Mouse (Mus musculus): ENCODE results near the gene Pmpcb. TPM values are rescaled to one million over a fixed set of nuclear protein-coding genes. Genes with fewer than 3 reads are reported as not detected.
A peak's percentile ranks its signal among the peaks of the same experiment; 100 is the strongest.

Gene Pmpcb
- polyA plus RNA-seq, 1 experiment, result 34.0 TPM

DNA sequence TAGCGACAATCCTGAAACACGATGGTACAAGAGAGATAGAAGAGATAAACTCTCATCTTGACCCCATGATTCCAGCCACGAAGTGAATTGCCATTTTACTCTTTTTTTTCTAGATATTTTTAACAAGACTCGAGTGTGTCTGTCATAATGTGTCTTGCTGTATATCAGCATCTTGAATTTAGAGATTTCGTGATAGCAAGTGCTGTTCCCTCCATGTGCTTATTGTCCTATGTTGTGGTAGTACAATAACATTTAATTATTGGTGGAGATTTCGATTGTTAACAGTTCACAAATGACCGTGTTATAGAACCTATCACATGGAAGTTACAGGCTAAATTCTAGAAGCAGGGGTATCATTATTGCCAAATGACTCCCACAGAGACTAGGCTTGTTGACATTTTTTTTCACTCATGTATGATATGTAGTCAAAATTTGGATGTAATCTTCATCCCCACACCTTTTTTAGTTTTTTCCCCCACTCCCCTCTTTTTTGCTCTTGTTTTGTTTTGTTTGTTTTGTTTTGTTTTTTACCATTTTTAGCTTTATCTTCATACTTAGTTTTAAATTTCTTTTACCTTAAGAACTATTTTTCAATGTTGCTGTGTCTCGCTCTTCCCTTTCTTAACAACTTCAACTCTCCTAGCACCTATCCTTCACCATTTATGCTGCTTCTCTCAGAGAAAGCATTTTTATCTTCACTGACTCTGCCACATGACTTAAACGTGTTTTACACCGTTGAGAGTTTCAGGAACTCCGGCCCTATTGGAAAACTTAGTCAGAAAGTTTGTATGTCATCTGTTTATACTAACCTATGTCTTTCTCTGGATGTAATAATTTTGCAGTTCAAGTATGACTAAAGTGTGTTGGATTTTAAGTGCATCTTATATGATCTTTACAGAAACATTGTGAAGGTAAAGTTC is 50.5 kb downstream of the Pmpcb start:
- Histone ChIP-seq H3K4me1 (replicated peaks; ENCODE audit: control insufficient read depth, insufficient read depth, low read length) (peaks cover 5% of the 10 kb centered on the region; the same call in 1 of the 2 replicates), H3K27me3 (ENCODE audit: control insufficient read depth, insufficient read depth, low read length) (no peaks in the 10 kb centered on the region), H3K27ac (ENCODE audit: control insufficient read depth, insufficient read depth, low read length) (no peak overlapping the region), H3K36me3 (ENCODE audit: control insufficient read depth, insufficient read depth, low read length) (peaks cover 4% of the 10 kb centered on the region), H3K4me3 (ENCODE audit: control insufficient read depth, insufficient read depth, low read length) (peak overlapping the region; percentile 86)
- 36% methylated on average over 11 of the region's 11 CpGs for WGBS
- TF ChIP-seq POLR2A (IDR thresholded peaks at IDR 0.05; ENCODE audit: control insufficient read depth, extremely low read depth, insufficient read depth, low read length, poor library complexity) (no peak), CTCF (IDR thresholded peaks at IDR 0.05; ENCODE audit: borderline replicate concordance, control insufficient read depth, extremely low read depth, insufficient read depth, low read length, poor library complexity) (no peak)
- DNase-seq, result no peak

GRCm38 (mm10) chr5:21789061-21789460 is 52.1 kb downstream of the Pmpcb start:
- H3K36me3 ChIP-seq (ENCODE audit: control insufficient read depth, insufficient read depth, low read length), result no peaks in the 10 kb centered on the region
- H3K27ac ChIP-seq (ENCODE audit: control insufficient read depth, insufficient read depth, low read length), result no peak overlapping the region
- H3K4me1 ChIP-seq (replicated peaks; ENCODE audit: control insufficient read depth, insufficient read depth, low read length), result peaks cover 4% of the 10 kb centered on the region; the same call in 1 of the 2 replicates
- H3K4me3 ChIP-seq (ENCODE audit: control insufficient read depth, insufficient read depth, low read length), result no peak overlapping the region
- no peak for DNase-seq
- no peak for TF ChIP-seq CTCF (IDR thresholded peaks at IDR 0.05; ENCODE audit: borderline replicate concordance, control insufficient read depth, extremely low read depth, insufficient read depth, low read length, poor library complexity)
- TF ChIP-seq POLR2A (IDR thresholded peaks at IDR 0.05; ENCODE audit: control insufficient read depth, extremely low read depth, insufficient read depth, low read length, poor library complexity), result no peak
- 87% methylated on average over 5 of the region's 5 CpGs for WGBS
- no peaks in the 10 kb centered on the region for H3K27me3 ChIP-seq (ENCODE audit: control insufficient read depth, insufficient read depth, low read length)

DNA sequence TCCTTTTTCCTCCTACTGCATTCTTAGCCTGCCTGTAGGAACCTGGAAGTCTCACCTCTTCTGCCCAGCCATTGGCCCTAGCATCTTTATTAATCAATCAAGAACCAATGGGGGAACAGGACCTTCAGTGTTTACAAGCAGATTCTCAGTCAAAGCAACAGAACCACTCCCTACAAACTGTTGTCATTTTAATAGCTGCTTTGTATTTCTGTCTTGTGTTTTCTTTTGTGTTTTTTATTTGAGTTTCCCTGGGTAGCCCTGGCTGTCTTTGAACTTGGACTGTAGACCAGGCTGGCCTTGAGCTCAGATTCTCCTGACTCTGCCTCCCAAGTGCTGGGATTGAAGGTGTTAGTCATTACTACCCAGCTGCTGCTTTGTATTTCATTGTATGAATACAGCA is 55.2 kb downstream of the Pmpcb start:
- Histone ChIP-seq H3K4me3 (ENCODE audit: control insufficient read depth, insufficient read depth, low read length) (no peak overlapping the region), H3K36me3 (ENCODE audit: control insufficient read depth, insufficient read depth, low read length) (peaks cover 19% of the 10 kb centered on the region), H3K27ac (ENCODE audit: control insufficient read depth, insufficient read depth, low read length) (no peak overlapping the region), H3K27me3 (ENCODE audit: control insufficient read depth, insufficient read depth, low read length) (no peaks in the 10 kb centered on the region), H3K4me1 (replicated peaks; ENCODE audit: control insufficient read depth, insufficient read depth, low read length) (no peaks in the 10 kb centered on the region)
- DNase-seq, result no peak
- TF ChIP-seq CTCF (IDR thresholded peaks at IDR 0.05; ENCODE audit: borderline replicate concordance, control insufficient read depth, extremely low read depth, insufficient read depth, low read length, poor library complexity) (no peak), POLR2A (IDR thresholded peaks at IDR 0.05; ENCODE audit: control insufficient read depth, extremely low read depth, insufficient read depth, low read length, poor library complexity) (no peak)

- H3K4me3 ChIP-seq (ENCODE audit: control insufficient read depth, insufficient read depth, low read length), result no peak overlapping the region
- no peaks in the 10 kb centered on the region for H3K27me3 ChIP-seq (ENCODE audit: control insufficient read depth, insufficient read depth, low read length)
- no peak overlapping the region for H3K27ac ChIP-seq (ENCODE audit: control insufficient read depth, insufficient read depth, low read length)
- WGBS, result 95% methylated on average over 9 of the region's 9 CpGs
- H3K36me3 ChIP-seq (ENCODE audit: control insufficient read depth, insufficient read depth, low read length), result peaks cover 60% of the 10 kb centered on the region
- H3K4me1 ChIP-seq (replicated peaks; ENCODE audit: control insufficient read depth, insufficient read depth, low read length), result no peaks in the 10 kb centered on the region
- DNase-seq, result no peak
- TF ChIP-seq POLR2A (IDR thresholded peaks at IDR 0.05; ENCODE audit: control insufficient read depth, extremely low read depth, insufficient read depth, low read length, poor library complexity), result no peak
- TF ChIP-seq CTCF (IDR thresholded peaks at IDR 0.05; ENCODE audit: borderline replicate concordance, control insufficient read depth, extremely low read depth, insufficient read depth, low read length, poor library complexity), result no peak
Observed at GRCm38 (mm10) chr5:21802907-21803306, 66.0 kb downstream of the Pmpcb start.

DNA sequence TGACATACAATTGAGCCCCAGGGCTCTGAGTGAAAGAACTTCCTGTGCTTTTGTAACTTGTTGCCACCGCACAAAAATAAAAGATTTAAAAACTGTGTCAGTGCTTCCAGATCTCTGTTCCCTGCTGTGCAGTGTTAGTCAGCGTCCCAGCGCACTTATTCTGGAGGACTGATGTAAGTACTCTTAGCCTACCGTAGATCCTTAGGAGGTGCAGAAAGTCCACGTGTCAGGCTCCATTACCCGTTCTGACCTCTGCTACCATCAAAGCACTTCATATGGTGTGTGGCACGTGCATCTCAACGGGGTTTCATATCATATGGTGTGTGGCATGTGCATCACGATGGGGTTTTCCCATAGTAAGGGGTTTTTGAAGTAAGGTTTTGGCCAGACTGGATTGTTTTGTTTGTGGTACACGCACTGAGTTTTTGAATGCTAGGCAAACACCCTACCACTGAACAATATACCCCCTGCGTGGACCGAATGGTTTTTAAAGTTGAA is 66.8 kb downstream of the Pmpcb start:
- Histone ChIP-seq H3K4me3 (ENCODE audit: control insufficient read depth, insufficient read depth, low read length) (no peak overlapping the region), H3K36me3 (ENCODE audit: control insufficient read depth, insufficient read depth, low read length) (peaks cover 52% of the 10 kb centered on the region), H3K27me3 (ENCODE audit: control insufficient read depth, insufficient read depth, low read length) (no peaks in the 10 kb centered on the region), H3K4me1 (replicated peaks; ENCODE audit: control insufficient read depth, insufficient read depth, low read length) (no peaks in the 10 kb centered on the region), H3K27ac (ENCODE audit: control insufficient read depth, insufficient read depth, low read length) (no peak overlapping the region)
- DNase-seq, result no peak
- TF ChIP-seq POLR2A (IDR thresholded peaks at IDR 0.05; ENCODE audit: control insufficient read depth, extremely low read depth, insufficient read depth, low read length, poor library complexity) (no peak), CTCF (IDR thresholded peaks at IDR 0.05; ENCODE audit: borderline replicate concordance, control insufficient read depth, extremely low read depth, insufficient read depth, low read length, poor library complexity) (no peak)
- 97% methylated on average over 12 of the region's 12 CpGs for WGBS

- no peak overlapping the region for H3K4me3 ChIP-seq (ENCODE audit: control insufficient read depth, insufficient read depth, low read length)
- H3K36me3 ChIP-seq (ENCODE audit: control insufficient read depth, insufficient read depth, low read length), result peaks cover 41% of the 10 kb centered on the region
- 94% methylated on average over 4 of the region's 4 CpGs for WGBS
- TF ChIP-seq POLR2A (IDR thresholded peaks at IDR 0.05; ENCODE audit: control insufficient read depth, extremely low read depth, insufficient read depth, low read length, poor library complexity), result no peak
- TF ChIP-seq CTCF (IDR thresholded peaks at IDR 0.05; ENCODE audit: borderline replicate concordance, control insufficient read depth, extremely low read depth, insufficient read depth, low read length, poor library complexity), result no peak
- no peak overlapping the region for H3K27ac ChIP-seq (ENCODE audit: control insufficient read depth, insufficient read depth, low read length)
- DNase-seq, result no peak
- no peaks in the 10 kb centered on the region for H3K27me3 ChIP-seq (ENCODE audit: control insufficient read depth, insufficient read depth, low read length)
- H3K4me1 ChIP-seq (replicated peaks; ENCODE audit: control insufficient read depth, insufficient read depth, low read length), result no peaks in the 10 kb centered on the region
Observed at GRCm38 (mm10) chr5:21804837-21805236, 67.9 kb downstream of the Pmpcb start.

Other genes with a start within 250 kb of the Pmpcb start
- 1.6 and 2.0 TPM in 2 replicates for gene Lrrc17, start 193.6 kb upstream of the Pmpcb start, polyA plus RNA-seq (2012; rRNA removed)
- gene Fbxl13, start 91.5 kb upstream of the Pmpcb start, polyA plus RNA-seq (2012; rRNA removed), result 0.09 and 0.12 TPM in 2 replicates
- gene Armc10, start 91.3 kb upstream of the Pmpcb start, polyA plus RNA-seq (2012; rRNA removed), result 44.6 and 56.0 TPM in 2 replicates
- 1.4 and 1.5 TPM in 2 replicates for gene Napepld, start 35.7 kb upstream of the Pmpcb start, polyA plus RNA-seq (2012; rRNA removed)
- gene Dnajc2, start 48.1 kb downstream of the Pmpcb start, polyA plus RNA-seq (2012; rRNA removed), result 17.0 and 27.0 TPM in 2 replicates
- 25.3 and 27.2 TPM in 2 replicates for gene Psmc2, start 48.1 kb downstream of the Pmpcb start, polyA plus RNA-seq (2012; rRNA removed)
- gene Slc26a5, start 128.5 kb downstream of the Pmpcb start, polyA plus RNA-seq (2012; rRNA removed), result not detected in 2 replicates

All from thymus, adult 2 months (tissue).